Mouse (Mus musculus): ENCODE data around the gene Fchsd2.

- TF ChIP-seq CTCF (IDR thresholded peaks at IDR 0.05; ENCODE audit: extremely low read depth, insufficient read depth, low read length) (no peak), POLR2A (IDR thresholded peaks at IDR 0.05; ENCODE audit: extremely low read depth, insufficient read depth, low read length) (no peak)
These were observed 38.0 kb downstream of the Fchsd2 start for GRCm38 (mm10) chr7:101130646-101131045.
